Comparison of ENCODE assay signal across 8 mouse cellular contexts in the genomic region with DNA sequence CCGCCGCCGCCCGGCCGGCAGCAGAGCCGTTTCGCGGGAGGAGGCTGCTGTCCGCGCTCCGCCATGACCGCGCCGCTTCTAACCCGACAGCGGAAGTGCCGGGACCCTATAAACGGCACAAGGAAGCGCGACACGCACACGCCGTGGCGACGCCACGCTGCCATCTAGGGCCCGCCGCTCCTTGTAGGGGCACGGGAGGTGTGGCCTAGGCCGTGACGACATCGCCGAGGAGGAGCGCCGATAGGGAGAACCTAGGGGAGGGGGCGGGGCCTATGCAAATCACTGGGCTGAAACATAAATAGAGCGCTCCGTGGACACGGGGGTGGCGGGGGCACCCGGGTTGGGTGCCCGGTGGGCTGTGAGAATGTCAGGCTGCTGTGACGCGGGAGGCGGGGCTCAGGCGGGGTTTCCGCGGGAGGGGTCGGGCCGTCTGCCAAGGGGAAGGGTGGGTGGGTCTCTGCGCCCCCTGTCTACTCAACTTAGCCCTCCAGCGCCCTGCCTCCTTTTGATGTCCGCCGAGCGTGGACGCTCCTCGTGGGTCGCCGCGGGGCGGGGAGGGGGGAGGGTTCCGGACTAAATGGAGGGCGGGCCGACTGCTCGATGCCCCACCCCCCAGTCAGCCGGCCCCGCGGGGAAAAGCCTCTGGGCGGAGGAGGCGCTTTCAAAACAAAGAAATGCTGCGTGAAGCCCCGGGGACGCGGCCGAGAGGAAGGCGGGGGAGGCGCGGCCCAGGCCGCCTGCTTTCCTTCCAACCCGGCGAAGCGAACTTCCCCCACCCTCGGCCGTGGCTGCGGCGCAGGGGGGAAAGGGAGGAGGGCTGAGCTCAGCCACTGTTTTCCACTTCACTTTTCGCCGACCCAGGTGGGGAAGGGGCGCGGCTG.
DNase-seq lines count a peak whose midpoint lies in the region; ATAC-seq lines count a peak whose summit lies in the region.

No protein-coding gene starts in this region.

- under 1% methylated on average over 81 of the region's 90 CpGs for WGBS in forebrain, embryonic 10.5 days
- under 1% methylated on average over 87 of the region's 90 CpGs for WGBS in heart, embryonic 16.5 days
- WGBS in liver, embryonic 15.5 days (ENCODE audit: insufficient replicate concordance): under 1% methylated on average over 87 of the region's 90 CpGs
- under 1% methylated on average over 87 of the region's 90 CpGs for WGBS in neural tube, embryonic 12.5 days

- peak overlapping the region; percentile 69 for H3K4me2 ChIP-seq in heart, embryonic 16.5 days (ENCODE audit: low read depth, low read length)
- H3K4me2 ChIP-seq in liver, embryonic 15.5 days: peak overlapping the region; percentile 80
- peak overlapping the region; percentile 80 for H3K4me2 ChIP-seq in neural tube, embryonic 12.5 days (replicated peaks)

- H3K4me1 ChIP-seq in forebrain, embryonic 10.5 days: peaks cover 36% of the 10 kb centered on the region
- H3K4me1 ChIP-seq in heart, embryonic 16.5 days (ENCODE audit: control insufficient read depth, insufficient read depth, low read length): peaks cover 10% of the 10 kb centered on the region; the same call in 1 of the 2 replicates
- peaks cover 26% of the 10 kb centered on the region for H3K4me1 ChIP-seq in liver, embryonic 15.5 days (replicated peaks)
- peaks cover 17% of the 10 kb centered on the region for H3K4me1 ChIP-seq in neural tube, embryonic 12.5 days

- peak overlapping the region; percentile 85 for H3K9ac ChIP-seq in heart, embryonic 16.5 days (ENCODE audit: low read length)
- H3K9ac ChIP-seq in liver, embryonic 15.5 days: peak overlapping the region; percentile 42
- H3K9ac ChIP-seq in neural tube, embryonic 12.5 days: peak overlapping the region; percentile 99

- peak overlapping the region; percentile 93 for H3K4me3 ChIP-seq in forebrain, embryonic 10.5 days
- peak overlapping the region; percentile 83 for H3K4me3 ChIP-seq in heart, embryonic 16.5 days (ENCODE audit: low read length)
- peak overlapping the region; percentile 61 for H3K4me3 ChIP-seq in liver, embryonic 15.5 days (replicated peaks)
- peak overlapping the region; percentile 96 for H3K4me3 ChIP-seq in neural tube, embryonic 12.5 days

- H3K27ac ChIP-seq in forebrain, embryonic 10.5 days: peak overlapping the region; percentile 97
- H3K27ac ChIP-seq in heart, embryonic 16.5 days (ENCODE audit: low read length): peak overlapping the region; percentile 94
- H3K27ac ChIP-seq in liver, embryonic 15.5 days (replicated peaks): peak overlapping the region; percentile 65
- H3K27ac ChIP-seq in neural tube, embryonic 12.5 days: peak overlapping the region; percentile 98

- peak; percentile 95 for ATAC-seq in heart, embryonic 16.5 days (replicated peaks; ENCODE audit: extremely low read depth, insufficient read depth, low FRiP score)
- ATAC-seq in liver, embryonic 15.5 days (ENCODE audit: insufficient read depth): peak; percentile 87
- peak; percentile 92 for ATAC-seq in neural tube, embryonic 12.5 days (ENCODE audit: low FRiP score, low read depth)

- no peaks in the 10 kb centered on the region for H3K36me3 ChIP-seq in forebrain, embryonic 10.5 days (replicated peaks)
- H3K36me3 ChIP-seq in heart, embryonic 16.5 days (ENCODE audit: control insufficient read depth, insufficient read depth): no peaks in the 10 kb centered on the region
- H3K36me3 ChIP-seq in liver, embryonic 15.5 days (replicated peaks): no peaks in the 10 kb centered on the region
- no peaks in the 10 kb centered on the region for H3K36me3 ChIP-seq in neural tube, embryonic 12.5 days

- no peaks in the 10 kb centered on the region for H3K9me3 ChIP-seq in forebrain, embryonic 10.5 days
- H3K9me3 ChIP-seq in heart, embryonic 16.5 days (replicated peaks; ENCODE audit: control insufficient read depth, low read length): no peaks in the 10 kb centered on the region
- no peaks in the 10 kb centered on the region for H3K9me3 ChIP-seq in liver, embryonic 15.5 days (replicated peaks)
- H3K9me3 ChIP-seq in neural tube, embryonic 12.5 days: no peaks in the 10 kb centered on the region

- peaks cover 31% of the 10 kb centered on the region for H3K27me3 ChIP-seq in forebrain, embryonic 10.5 days (ENCODE audit: poor library complexity, severe bottlenecking)
- H3K27me3 ChIP-seq in heart, embryonic 16.5 days (ENCODE audit: control insufficient read depth, insufficient read depth, low read length): peaks cover 13% of the 10 kb centered on the region
- peaks cover 94% of the 10 kb centered on the region for H3K27me3 ChIP-seq in liver, embryonic 15.5 days
- H3K27me3 ChIP-seq in neural tube, embryonic 12.5 days (replicated peaks): no peaks in the 10 kb centered on the region

- peak; percentile 99 for DNase-seq in CD8-positive naive resting alpha-beta T cell, adult 2 months (ENCODE audit: low read depth in 2 of 2, low spot score in 2 of 2)
- DNase-seq in c-Kit-positive CD71-negative TER-119-negative erythroid progenitor cells, embryonic 14.5 days (ENCODE audit: low read depth): peak; percentile 98
- DNase-seq in forebrain, embryonic 10.5 days (ENCODE audit: extremely low spot score, low spot score): peak; percentile 100
- peak; percentile 100 for DNase-seq in kidney, postnatal 36 days
- peak; percentile 98 for DNase-seq in telencephalon, adult 2 months (ENCODE audit: low read depth, low spot score)

Comparison
In these comparisons a context has a peak if more than half of its experiments do, and no peak if none do; other contexts are left out.
1. Peak in every context shown above with its lines: DNase-seq, ATAC-seq, H3K4me3 ChIP-seq and H3K27ac ChIP-seq.
2. H3K9ac ChIP-seq: peak in every context shown above with its lines; median percentile 99 in neural tube, embryonic 12.5 days; 85 in heart, embryonic 16.5 days; 42 in liver, embryonic 15.5 days.